Mouse (Mus musculus) hindbrain, embryonic 12.5 days (tissue): ENCODE measurements around the gene Limk2. TPM values are rescaled to one million over a fixed set of nuclear protein-coding genes. Genes with fewer than 3 reads are reported as not detected.

ENCODE experiments used
- ATAC-seq: fragments of 200-750 bp; cut with Nextera tagmentation; 2 replicates; pipeline ENCODE4 v1.8.0; 2017; ENCODE audit warnings: moderate TSS enrichment; ENCODE audit not compliant: low FRiP score
- H3K27ac ChIP-seq: fragments of 300-500 bp; sonication (generic); 2 replicates; pipeline ENCODE4 v1.5.1; 2016; ENCODE audit warnings: mild to moderate bottlenecking
- H3K27me3 ChIP-seq: fragments of 300-500 bp; sonication (generic); 2 replicates; pipeline ENCODE4 v1.6.1; 2016; ENCODE audit warnings: mild to moderate bottlenecking
- H3K36me3 ChIP-seq: fragments of 300-500 bp; sonication (generic); 2 replicates; pipeline ENCODE4 v1.6.1; 2016; ENCODE audit warnings: mild to moderate bottlenecking
- H3K4me1 ChIP-seq: fragments of 300-500 bp; sonication (generic); 2 replicates; pipeline ENCODE4 v1.6.1; 2016
- H3K4me2 ChIP-seq: fragments of 300-500 bp; sonication (generic); replicated peaks from 2 replicates; pipeline ENCODE4 v1.6.1; 2016; ENCODE audit warnings: mild to moderate bottlenecking
- H3K4me3 ChIP-seq: fragments of 300-500 bp; sonication (generic); 2 replicates; pipeline ENCODE4 v1.5.1; 2016; ENCODE audit warnings: mild to moderate bottlenecking
- H3K9ac ChIP-seq: fragments of 300-500 bp; sonication (generic); 2 replicates; pipeline ENCODE4 v1.6.1; 2016; ENCODE audit warnings: mild to moderate bottlenecking, moderate library complexity
- H3K9me3 ChIP-seq: fragments of 300-500 bp; sonication (generic); replicated peaks from 2 replicates; pipeline ENCODE4 v1.6.1; 2016; ENCODE audit warnings: mild to moderate bottlenecking
- WGBS: fragments of 180-500 bp; shearing (Covaris S2); methylation state at CpG from one replicate; pipeline ENCODE4 v1.1.7; 2016; 5-methylcytosine and 5-hydroxymethylcytosine counted together
- polyA plus RNA-seq: library from polyadenylated mRNA; unstranded; fragments of >200 nt; fragmentation: Nextera tagmentation; extraction: Ambion mirVana; gene quantifications from 2 replicates; pipeline ENCODE4 v1.2.1, GENCODE M21; 2016

The Limk2 gene
- polyA plus RNA-seq, 1 experiment from 2014 or later = 114 TPM

DNA sequence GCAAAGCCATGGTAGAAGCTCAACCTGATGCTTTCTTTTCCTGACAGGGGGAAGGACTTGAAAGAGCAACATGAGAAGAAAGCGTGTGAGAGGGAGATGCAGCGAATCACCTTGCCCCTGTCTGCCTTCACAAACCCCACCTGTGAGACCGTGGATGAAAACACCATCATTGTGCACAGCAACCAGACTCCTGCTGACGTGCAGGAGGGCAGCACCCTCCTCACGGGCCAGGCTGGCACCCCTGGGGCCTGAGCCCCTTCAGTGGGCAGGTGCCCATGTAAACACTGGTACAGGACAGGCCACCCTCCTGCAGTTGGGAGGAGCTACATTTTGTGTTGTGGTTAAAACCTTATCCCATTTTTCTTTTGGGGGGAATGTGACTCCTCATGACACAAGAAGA is 67.5 kb downstream of the Limk2 start:
- Histone ChIP-seq H3K27me3 (no peaks in the 10 kb centered on the region), H3K9ac (no peak overlapping the region), H3K4me3 (no peak overlapping the region), H3K4me2 (no peak overlapping the region), H3K4me1 (peaks cover 16% of the 10 kb centered on the region), H3K9me3 (no peaks in the 10 kb centered on the region), H3K36me3 (peaks cover 49% of the 10 kb centered on the region), H3K27ac (no peak overlapping the region)
- WGBS = 76% methylated on average over 5 of the region's 5 CpGs
- ATAC-seq = no peak

DNA sequence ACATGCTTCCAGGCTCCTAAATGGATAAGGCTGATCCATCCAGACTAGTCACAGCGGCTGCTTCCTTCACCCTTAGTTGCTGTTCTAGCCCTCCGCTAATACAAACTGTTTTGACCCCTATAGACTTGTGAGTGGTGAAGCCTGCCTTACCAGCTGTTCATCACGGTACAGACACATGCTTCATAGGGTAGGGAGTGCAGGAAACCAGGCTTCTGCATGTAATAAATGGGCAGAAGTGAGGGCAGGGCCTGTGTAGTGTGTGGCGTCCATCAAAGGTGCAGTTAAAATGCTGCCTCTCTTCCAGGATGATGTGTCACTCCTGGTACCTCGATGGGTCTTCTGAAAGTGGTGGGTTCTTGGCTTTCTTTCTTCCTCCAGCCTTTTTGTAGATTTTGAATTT is 71.0 kb downstream of the Limk2 start:
- peaks cover 14% of the 10 kb centered on the region for H3K36me3 ChIP-seq
- WGBS = 48% methylated on average over 5 of the region's 5 CpGs
- ATAC-seq = peak; percentile 55
- H3K9ac ChIP-seq = no peak overlapping the region
- peaks cover 28% of the 10 kb centered on the region for H3K4me1 ChIP-seq
- H3K27me3 ChIP-seq = peaks cover 3% of the 10 kb centered on the region; the same call in 1 of the 2 replicates
- H3K9me3 ChIP-seq = no peaks in the 10 kb centered on the region
- no peak overlapping the region for H3K4me2 ChIP-seq
- H3K27ac ChIP-seq = peak overlapping the region; percentile 84
- H3K4me3 ChIP-seq = no peak overlapping the region

DNA sequence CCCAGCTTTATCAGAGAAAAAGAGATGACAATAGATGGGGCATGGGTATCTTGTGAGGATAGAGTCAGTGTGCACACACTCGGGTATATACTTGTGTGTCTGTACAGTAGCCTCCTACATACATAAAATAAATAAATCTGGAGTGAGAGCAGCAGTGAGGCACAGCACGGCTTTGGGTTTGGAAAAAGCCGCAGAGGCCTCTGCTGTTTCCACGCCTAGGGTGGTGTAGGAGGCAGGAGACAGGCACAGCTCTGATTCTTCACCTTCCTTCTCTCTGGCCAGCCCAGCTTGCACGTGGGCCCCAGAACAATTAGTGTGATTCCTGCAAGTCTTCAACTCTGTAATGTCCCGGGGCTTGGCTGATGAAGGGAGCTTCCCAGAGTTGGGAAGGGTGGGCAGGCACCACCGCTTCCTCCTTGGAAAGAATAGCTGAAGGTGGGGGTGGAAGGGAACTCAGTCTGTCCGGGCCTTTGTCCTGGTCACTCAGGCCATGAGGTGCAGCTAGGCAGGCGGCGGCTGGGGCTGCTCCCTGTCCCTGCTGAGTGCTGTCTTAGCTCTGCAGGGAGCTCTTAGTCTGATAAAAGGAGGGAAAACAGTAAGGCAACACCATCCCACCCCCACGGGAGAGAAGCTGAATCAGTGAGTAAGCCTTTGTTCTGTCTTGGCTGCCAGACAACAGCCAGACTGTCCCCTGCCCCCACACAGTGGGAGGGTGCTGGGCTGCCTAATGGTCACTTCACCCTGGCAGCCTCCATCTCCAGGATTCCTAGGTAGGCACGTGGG is 71.6 kb downstream of the Limk2 start:
- Histone ChIP-seq H3K27ac (peak overlapping the region; percentile 84), H3K4me1 (peaks cover 33% of the 10 kb centered on the region), H3K36me3 (peaks cover 10% of the 10 kb centered on the region), H3K4me2 (peak overlapping the region; percentile 17; the same call in 1 of the 2 replicates), H3K4me3 (no peak overlapping the region), H3K9me3 (no peaks in the 10 kb centered on the region), H3K27me3 (peaks cover 5% of the 10 kb centered on the region; the same call in 1 of the 2 replicates), H3K9ac (peak overlapping the region; percentile 40)
- ATAC-seq = peak; percentile 78
- 5% methylated on average over 12 of the region's 12 CpGs for WGBS

DNA sequence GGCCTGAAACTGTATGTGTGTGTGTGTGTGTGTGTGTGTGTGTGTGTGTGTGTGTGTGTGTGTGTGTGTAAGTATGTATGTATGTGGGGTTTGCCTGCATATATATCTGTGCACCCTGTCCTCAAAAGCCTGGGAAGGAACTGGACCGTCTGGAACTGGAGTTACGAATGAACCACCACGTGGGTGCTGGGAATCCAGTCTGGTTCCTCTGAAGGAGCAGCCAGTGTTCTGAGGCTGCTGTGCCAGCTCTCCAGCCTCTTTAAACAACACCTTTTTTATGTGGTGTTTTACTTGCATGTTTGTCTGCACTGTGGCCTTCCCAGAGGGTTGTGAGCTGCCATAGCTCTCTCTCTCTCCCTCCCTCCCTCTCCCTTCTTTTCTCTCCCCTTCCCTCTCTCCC is 72.4 kb downstream of the Limk2 start:
- Histone ChIP-seq H3K27me3 (peaks cover 5% of the 10 kb centered on the region; the same call in 1 of the 2 replicates), H3K4me1 (peaks cover 39% of the 10 kb centered on the region), H3K4me2 (no peak overlapping the region), H3K36me3 (peaks cover 3% of the 10 kb centered on the region; the same call in 1 of the 2 replicates), H3K27ac (peak overlapping the region; percentile 84), H3K9me3 (no peaks in the 10 kb centered on the region), H3K4me3 (no peak overlapping the region), H3K9ac (peak overlapping the region; percentile 40; the same call in 1 of the 2 replicates)
- 52% methylated on average over 3 of the region's 3 CpGs for WGBS
- ATAC-seq = no peak

DNA sequence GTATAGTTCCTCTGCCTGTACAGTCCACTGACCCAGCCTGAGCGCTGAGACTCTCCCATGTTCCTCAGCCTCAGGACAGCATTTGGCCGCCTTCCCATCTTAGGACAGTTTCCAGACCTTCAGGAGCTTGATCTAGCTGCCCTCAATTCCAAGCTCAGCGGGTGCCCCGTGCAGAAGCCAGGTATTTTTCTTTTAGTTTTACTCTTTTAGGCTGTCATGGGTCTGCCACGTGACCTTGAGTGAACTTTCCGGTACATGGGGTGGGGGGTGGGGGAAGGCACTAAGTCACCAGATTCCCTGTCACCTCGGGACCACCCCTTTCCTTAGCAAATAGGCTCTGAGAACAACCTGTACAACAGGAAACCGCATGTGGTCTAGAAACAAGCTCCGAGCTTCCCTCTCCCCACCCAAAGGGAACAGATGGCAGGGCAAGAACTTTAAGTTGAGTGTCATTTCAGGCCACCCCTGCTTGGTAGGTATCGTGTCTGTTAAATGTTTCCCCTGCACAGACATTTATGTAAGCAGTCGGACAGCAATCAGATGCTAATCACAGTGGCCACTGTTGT is 73.3 kb downstream of the Limk2 start:
- WGBS = 47% methylated on average over 11 of the region's 11 CpGs
- Histone ChIP-seq H3K4me2 (no peak overlapping the region), H3K9me3 (no peaks in the 10 kb centered on the region), H3K9ac (no peak overlapping the region), H3K36me3 (no peaks in the 10 kb centered on the region), H3K4me1 (peaks cover 40% of the 10 kb centered on the region), H3K27ac (no peak overlapping the region), H3K27me3 (peaks cover 5% of the 10 kb centered on the region; the same call in 1 of the 2 replicates), H3K4me3 (no peak overlapping the region)
- no peak for ATAC-seq

DNA sequence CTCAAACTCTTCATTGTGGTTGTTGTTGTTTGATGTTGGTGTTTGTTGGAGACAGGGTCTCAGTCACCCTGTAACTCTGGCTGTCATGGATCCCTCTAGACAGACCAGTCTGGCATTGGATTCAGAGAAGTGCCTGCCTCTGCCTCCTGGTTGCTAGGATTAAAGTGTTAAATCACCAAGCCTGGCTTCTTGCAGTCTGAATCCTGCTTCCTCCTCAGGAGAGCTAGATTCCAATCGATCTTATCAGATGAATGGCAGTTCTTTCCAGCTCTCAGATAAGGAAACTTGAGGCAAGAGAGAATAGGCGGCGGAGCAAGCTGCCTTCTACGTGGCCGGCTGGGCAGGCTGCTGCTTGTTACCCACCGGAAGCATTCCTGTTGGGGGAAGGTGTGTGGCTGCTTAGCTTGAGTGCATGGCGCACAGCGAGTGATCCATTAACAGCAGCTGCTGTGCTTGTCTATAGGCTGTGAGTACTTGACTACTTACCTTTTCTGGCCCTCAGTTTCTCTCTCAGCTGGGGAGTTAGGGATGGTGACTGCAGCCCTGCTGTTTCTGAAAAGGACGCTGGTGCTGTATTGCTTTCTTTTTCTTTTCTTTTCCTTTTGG is 74.2 kb downstream of the Limk2 start:
- H3K4me3 ChIP-seq = no peak overlapping the region
- no peak overlapping the region for H3K9ac ChIP-seq
- peaks cover 44% of the 10 kb centered on the region for H3K4me1 ChIP-seq
- no peak for ATAC-seq
- WGBS = 30% methylated on average over 9 of the region's 9 CpGs
- H3K27me3 ChIP-seq = peaks cover 5% of the 10 kb centered on the region; the same call in 1 of the 2 replicates
- H3K36me3 ChIP-seq = no peaks in the 10 kb centered on the region
- no peaks in the 10 kb centered on the region for H3K9me3 ChIP-seq
- no peak overlapping the region for H3K27ac ChIP-seq
- no peak overlapping the region for H3K4me2 ChIP-seq

DNA sequence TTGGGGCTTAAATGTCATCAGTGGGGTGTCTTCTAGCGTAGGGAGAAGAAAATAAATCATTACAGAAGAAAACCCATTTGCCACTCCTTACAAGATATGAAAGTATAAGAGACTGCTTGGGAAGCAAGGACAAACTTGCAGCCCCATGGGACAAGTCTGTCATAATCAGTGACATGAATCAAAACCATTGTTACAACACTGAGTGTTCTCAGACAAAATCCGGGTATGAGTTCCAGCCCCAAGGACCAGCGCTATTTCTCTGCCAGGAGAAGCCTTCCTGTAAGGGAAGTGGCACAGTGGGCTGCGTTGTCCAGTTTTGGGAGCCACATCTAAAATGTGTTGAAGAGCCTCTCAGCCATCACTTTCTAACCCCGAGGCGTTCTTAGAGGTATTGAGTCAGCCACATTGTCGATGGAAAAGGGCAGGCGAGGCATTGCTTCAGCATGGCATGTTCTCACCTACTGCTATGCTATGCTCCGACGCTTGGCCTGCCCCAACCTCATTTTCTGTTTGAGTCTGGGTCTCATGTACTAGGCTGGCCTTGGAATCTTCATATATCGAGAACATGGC is 74.8 kb downstream of the Limk2 start:
- ATAC-seq = no peak
- Histone ChIP-seq H3K4me3 (no peak overlapping the region), H3K27me3 (peaks cover 5% of the 10 kb centered on the region; the same call in 1 of the 2 replicates), H3K4me2 (no peak overlapping the region), H3K9ac (no peak overlapping the region), H3K27ac (no peak overlapping the region), H3K9me3 (no peaks in the 10 kb centered on the region), H3K4me1 (peaks cover 44% of the 10 kb centered on the region), H3K36me3 (no peaks in the 10 kb centered on the region)
- WGBS = 90% methylated on average over 11 of the region's 11 CpGs

DNA sequence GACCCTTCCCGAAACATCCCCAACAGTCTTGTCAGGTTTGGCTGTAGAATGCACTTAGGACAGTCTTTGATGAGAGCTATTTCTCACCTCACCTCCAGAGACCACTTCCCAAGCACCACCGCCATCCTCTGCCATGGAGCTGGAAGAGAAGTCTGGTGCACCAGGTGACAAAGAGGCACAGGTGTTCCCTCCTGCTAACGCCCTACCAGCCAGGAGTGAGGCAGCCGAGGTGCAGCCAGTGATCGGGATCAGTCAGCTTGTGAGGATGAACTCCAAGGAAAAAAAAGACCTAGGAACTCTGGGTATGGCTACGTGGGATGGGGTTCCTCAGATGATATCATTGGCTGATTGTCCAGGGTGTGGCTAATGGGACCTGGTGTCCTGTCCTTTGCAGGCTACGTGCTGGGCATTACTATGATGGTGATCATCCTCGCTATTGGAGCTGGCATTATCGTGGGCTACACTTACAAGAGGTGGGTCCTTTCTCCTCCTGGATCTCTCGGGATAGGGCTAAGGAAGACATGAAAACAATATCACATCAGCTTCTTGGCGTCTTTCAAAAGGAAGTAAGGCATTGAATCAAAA is 75.8 kb downstream of the Limk2 start:
- ATAC-seq = no peak
- H3K4me3 ChIP-seq = no peak overlapping the region
- H3K36me3 ChIP-seq = no peaks in the 10 kb centered on the region
- H3K4me1 ChIP-seq = peaks cover 44% of the 10 kb centered on the region
- WGBS = 87% methylated on average over 11 of the region's 11 CpGs
- no peak overlapping the region for H3K4me2 ChIP-seq
- H3K9me3 ChIP-seq = no peaks in the 10 kb centered on the region
- peaks cover 5% of the 10 kb centered on the region; the same call in 1 of the 2 replicates for H3K27me3 ChIP-seq
- no peak overlapping the region for H3K27ac ChIP-seq
- H3K9ac ChIP-seq = no peak overlapping the region

DNA sequence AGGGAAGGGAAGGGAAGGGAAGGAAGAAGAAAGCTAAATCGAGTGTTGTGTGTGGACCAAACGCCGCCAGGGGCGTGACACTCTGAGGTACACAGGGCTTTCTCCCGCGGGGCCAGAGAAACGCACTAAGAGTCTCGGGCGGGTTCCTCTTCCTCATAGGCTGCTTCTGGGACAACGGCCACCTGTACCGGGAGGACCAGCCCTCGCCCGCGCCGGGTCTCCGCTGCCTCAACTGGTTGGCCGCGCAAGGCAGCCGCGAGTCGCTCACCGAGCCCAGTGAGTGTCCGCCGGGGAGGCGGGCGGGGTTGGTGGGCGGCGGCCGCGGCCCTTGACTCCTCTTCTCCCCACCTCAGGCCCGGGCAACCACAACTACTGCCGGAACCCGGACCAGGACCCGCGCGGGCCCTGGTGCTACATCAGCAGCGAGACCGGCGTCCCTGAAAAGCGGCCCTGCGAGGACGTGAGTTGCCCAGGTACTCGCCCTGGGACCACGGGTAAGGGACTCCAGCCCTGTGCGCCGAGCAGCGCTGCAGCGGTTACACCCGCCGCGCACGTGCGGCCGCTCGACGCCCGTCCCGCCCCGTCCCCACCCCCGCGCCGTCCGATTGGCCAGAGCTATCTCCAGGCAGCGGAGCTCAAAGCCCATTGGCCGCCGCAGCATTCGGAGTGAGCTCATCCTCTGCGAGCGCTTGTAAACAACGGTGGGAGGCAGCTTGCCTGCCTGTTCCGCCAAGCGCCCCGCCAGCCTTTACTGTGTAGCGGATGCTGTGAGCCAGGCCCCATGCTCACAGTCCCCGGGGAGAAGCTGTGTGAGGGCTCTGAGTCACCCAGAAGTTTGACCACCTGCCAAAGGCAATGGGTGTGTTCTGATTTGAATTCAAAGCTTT is 77.0 kb downstream of the Limk2 start:
- Histone ChIP-seq H3K27ac (peak overlapping the region; percentile 24), H3K9me3 (no peaks in the 10 kb centered on the region), H3K9ac (peak overlapping the region; percentile 67), H3K27me3 (peaks cover 5% of the 10 kb centered on the region; the same call in 1 of the 2 replicates), H3K4me1 (peaks cover 33% of the 10 kb centered on the region), H3K36me3 (no peaks in the 10 kb centered on the region), H3K4me3 (peak overlapping the region; percentile 52), H3K4me2 (peak overlapping the region; percentile 99)
- under 1% methylated on average over 68 of the region's 75 CpGs for WGBS
- peak; percentile 96 for ATAC-seq

DNA sequence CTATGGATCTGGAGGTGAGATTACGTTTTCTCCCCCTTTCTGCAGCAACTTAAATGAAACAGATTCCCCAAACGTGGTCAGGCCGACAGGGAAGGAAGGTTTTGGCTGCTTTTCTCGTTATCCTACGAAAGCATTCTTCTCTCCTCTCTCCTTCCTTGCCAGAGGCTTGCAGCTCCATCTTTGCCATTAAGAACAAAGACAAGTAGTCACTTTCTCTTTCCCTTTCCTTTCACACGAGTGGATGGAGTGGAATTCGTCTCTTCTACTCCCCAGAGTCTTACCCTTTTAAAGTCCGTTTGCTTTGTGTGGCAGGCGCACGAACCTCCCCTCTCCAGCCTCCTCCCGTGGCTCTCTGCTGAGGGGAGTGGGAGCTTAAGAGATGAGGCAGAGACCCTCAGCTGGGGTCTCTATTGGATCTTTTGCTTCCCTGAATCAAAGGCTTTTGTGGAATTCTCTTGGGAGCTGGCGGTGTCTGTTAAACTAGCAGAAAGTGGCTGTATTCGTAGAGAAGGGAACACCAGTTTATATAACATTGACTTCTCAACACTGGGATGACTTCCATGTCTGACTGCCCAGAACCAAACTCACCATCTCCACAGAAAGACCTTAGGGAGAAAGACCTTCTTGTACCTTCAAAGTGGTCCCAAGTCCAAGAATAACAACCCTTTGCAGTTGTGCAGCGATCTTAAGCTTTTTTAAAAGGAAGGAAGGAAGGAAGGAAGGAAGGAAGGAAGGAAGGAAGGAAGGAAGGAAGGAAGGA is 77.8 kb downstream of the Limk2 start:
- H3K4me3 ChIP-seq = peak overlapping the region; percentile 52
- H3K9ac ChIP-seq = peak overlapping the region; percentile 67
- peaks cover 26% of the 10 kb centered on the region for H3K4me1 ChIP-seq
- ATAC-seq = no peak
- 4% methylated on average over 14 of the region's 14 CpGs for WGBS
- no peaks in the 10 kb centered on the region for H3K36me3 ChIP-seq
- H3K4me2 ChIP-seq = peak overlapping the region; percentile 99
- H3K27ac ChIP-seq = peak overlapping the region; percentile 66
- H3K27me3 ChIP-seq = peaks cover 5% of the 10 kb centered on the region; the same call in 1 of the 2 replicates
- no peaks in the 10 kb centered on the region for H3K9me3 ChIP-seq
